Mouse (Mus musculus): Measurements from ENCODE around the gene P2ry10b.

P2ry10b gene

DNA sequence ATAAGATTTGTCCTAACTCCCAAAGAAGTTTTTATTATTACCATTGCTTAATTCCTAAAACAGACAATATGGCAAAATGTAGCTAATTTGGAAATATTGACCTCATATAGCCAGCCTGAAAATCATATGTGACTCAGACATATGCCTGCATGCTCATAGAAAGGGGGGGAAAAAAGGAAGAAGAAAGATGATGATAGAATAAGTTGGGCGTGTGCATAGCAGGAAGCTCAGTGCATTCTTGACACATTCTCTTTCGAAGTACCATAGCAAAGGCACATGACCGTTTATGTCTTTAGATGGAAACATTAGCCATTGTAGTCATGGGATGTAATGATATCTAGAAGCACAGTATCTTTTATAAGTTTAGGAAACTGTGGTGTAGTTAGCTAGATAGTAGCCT, at the start of gene P2ry10b:
TSS of gene P2ry10b (plus strand) at position 247 of the 400 bp plus-strand sequence.
- DNase-seq: no peak

- DNase-seq: no peak
Observed at GRCm38 (mm10) chrX:107116333-107116732, 32.4 kb upstream of the P2ry10b start.

GRCm38 (mm10) chrX:107116987-107117386, 31.7 kb upstream of the P2ry10b start:
- no peak for DNase-seq

GRCm38 (mm10) chrX:107143184-107143583, 5.5 kb upstream of the P2ry10b start:
- DNase-seq: no peak

- no peak for DNase-seq
Observed at GRCm38 (mm10) chrX:107143930-107144329, 4.8 kb upstream of the P2ry10b start.

DNA sequence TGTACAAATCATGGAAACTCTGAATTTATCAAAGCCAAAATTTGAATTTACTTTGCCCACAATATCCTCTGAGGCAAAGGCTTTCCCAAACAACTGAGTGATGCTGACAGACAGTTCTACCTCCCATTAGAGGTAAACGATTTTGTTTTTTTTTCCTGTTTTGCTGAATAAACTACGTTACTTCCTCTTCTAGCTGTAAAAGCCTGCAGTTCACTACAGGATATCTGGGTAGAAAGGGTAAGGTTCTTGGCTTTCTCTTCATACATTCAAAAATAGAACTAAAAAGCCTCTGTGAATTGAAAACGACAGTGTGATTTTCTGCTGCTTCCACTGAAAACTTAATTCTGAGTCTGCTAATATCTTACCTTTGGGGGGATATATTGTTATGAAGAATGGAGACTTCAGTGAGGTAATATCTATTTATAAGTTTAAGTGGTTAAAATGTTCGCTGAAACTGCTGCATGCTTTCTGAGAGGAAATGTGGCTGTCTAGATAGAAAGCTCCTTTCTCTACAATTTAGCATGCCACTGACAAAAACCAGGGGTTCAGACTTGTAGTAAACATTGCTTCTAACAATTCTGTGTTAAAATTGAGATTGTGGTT, 765 bp downstream of the P2ry10b start:
- DNase-seq: no peak

DNA sequence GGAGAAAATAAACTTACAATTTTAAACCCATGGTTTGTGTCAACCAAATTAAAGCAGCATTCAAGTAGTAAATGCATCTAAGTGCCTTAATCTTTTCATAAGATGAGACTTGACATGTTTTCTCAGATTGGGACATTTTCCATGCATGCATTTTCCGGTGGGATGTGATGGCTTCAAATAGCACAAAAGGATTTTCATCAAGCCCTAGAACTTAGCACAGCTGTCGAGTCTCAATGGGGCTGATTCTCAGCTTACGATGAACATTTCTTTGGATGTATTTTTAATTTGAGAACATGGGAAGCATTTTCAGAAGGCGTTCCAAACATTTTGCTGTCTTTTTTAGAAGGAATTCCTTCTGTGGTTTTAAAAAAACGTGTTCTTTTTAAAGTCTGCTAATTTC, 1.3 kb downstream of the P2ry10b start:
- DNase-seq: no peak

DNA sequence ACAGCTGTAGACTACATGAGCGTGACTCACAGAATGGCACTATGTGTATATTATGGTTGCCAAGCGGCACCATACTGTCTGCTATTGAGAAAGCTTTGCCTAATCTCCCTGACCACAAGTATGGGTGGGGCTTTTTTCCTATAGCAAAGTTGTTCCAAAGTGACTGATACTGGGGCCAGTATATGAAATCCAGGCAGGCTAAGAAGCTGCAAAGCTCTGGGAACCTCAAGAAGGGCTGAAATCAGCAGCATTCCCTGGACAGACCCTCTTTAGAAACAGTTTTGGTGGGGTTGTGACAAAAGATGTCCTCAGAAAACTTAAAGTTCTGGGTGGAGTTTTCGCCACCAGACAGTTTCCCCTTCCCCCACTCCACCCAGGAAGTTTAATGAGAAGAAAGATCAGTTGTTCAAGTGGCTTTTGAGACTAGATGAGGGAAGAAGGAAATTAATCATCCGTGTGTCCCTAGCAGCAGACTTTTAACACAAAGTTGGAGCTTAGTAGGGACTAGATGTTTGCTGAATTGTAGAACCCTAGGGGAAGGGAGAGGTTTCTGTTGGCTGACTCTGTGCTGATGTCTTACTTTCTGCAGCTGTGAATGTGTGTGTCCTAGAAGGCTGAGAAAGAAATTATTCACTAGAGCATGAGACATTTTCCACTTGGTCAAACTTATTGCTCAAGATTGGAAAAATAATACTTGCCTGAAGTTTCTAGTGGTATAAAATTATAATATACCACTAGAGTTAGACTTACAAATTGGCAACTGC, 2.2 kb downstream of the P2ry10b start:
- DNase-seq: no peak

DNA sequence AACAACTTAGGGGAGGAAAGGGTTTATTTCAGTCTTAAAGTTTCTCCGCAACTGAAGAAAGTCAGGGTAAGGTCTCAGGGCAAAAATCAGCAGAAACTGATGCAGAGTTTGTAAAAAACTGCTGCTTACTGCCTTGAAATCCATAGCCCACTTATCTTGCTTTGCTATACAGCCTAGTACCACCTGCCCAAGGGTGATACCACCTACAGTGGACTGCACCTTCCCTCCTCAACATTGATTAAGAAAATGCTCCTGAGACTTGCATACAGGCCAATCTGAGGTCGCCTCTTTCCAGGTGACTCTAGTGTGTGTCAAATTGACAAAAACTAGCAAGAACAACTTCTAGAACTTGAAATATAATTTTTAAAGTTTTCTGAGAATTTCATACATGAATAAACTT, 7.3 kb downstream of the P2ry10b start:
- DNase-seq: no peak

GRCm38 (mm10) chrX:107160496-107160895, 11.8 kb downstream of the P2ry10b start:
- no peak for DNase-seq

DNA sequence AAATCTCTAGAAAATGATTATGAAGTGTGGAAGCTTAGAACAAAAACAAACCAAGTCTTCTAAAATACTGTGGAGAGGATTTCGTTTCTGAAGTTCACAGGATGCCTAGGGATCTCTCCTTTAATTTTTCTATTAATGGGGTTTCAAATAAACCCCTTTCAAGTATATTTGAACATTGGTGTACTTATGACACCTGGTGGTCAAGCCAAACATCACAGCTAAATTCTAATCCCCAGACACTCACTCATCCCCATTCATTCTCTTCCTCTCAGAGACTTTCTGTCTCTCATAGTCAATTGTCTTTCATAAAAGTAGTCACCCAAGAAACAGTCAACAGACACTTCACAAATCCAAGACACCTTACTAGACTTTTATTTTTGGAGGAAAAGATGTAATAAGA, 19.6 kb downstream of the P2ry10b start:
- DNase-seq: no peak

GRCm38 (mm10) chrX:107169128-107169527, 20.4 kb downstream of the P2ry10b start:
- no peak for DNase-seq

DNA sequence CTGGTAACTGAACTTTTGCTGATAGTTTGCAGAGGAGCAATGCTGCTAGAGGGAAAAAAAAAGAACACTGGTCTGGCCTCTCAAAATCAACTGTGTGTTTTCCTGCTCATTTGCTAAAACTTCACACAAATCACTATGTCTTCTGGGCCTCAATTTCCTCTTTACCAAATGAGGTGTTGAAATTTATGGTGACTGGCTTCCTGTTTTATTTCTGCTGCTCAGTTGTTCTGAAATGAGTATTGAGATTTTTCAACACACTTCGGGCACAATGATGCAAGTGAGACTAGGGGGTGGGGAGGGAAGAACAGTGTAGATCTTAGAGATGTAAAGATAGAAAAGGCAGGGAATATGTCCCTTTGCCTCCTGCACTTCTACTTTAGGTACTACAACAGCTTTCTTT, 30.0 kb downstream of the P2ry10b start:
- DNase-seq: no peak

DNA sequence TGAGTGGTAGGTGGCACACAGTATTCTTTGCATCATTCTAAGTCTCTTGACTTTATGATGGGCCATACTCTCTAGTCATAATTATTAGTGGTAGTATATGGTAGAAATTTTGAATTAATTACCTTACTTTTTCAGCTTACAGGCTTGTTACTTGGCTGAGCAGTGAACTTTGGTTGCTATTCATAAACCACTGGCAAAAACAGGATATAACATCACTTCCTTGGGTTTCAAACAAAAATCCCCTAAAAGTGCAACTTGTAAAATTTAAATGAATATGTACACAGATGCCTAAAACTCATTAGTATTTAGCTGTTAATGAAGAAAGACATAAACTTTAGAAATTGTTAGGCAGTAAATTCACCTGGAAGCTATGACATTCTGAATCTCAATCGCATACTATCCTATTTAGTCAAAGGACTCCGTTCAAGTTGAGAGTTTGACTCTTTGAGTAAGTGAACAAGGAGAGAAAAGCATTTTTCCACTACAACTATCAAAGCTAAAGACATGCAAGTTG, 68.9 kb downstream of the P2ry10b start:
- DNase-seq: no peak
